Mouse (Mus musculus): ENCODE measurements around the gene Elmsan1. TPM values are rescaled to one million over a fixed set of nuclear protein-coding genes. Genes with fewer than 3 reads are reported as not detected.
A peak's percentile ranks its signal among the peaks of the same experiment; 100 is the strongest.

Elmsan1 gene
- total RNA-seq, 1 experiment from 2014 or later = 15.1 TPM

GRCm38 (mm10) chr12:84154786-84155522 lies 63.7 kb downstream of the Elmsan1 start:
- ATAC-seq (replicated peaks; ENCODE audit: low read depth, poor library complexity, severe bottlenecking) = no peak

DNA sequence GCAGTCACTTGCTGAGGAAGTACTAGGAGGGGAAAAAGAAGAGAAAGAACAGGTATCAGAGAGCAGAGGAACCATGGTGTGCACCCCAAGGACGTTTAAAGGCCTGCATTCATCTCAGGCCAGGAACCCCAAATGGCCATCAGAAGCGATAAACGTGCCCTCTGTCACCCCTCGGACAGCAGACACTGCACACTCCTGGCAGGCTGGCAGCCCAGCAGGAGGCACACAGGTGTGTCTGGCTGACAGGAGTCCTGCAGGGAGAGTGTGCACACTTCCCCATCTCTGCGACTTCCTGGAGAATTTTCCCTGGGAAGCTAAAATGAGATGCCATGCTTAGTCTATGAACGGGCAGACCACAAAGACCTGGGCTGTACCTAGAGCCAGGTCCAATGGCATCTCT lies 65.3 kb downstream of the Elmsan1 start:
- ATAC-seq (replicated peaks; ENCODE audit: low read depth, poor library complexity, severe bottlenecking) = no peak

GRCm38 (mm10) chr12:84152352-84153190 lies 66.1 kb downstream of the Elmsan1 start:
- no peak for ATAC-seq (replicated peaks; ENCODE audit: low read depth, poor library complexity, severe bottlenecking)

GRCm38 (mm10) chr12:84151911-84152310 lies 66.8 kb downstream of the Elmsan1 start:
- ATAC-seq (replicated peaks; ENCODE audit: low read depth, poor library complexity, severe bottlenecking) = no peak

GRCm38 (mm10) chr12:84150976-84151375 lies 67.7 kb downstream of the Elmsan1 start:
- ATAC-seq (replicated peaks; ENCODE audit: low read depth, poor library complexity, severe bottlenecking) = peak; percentile 40

DNA sequence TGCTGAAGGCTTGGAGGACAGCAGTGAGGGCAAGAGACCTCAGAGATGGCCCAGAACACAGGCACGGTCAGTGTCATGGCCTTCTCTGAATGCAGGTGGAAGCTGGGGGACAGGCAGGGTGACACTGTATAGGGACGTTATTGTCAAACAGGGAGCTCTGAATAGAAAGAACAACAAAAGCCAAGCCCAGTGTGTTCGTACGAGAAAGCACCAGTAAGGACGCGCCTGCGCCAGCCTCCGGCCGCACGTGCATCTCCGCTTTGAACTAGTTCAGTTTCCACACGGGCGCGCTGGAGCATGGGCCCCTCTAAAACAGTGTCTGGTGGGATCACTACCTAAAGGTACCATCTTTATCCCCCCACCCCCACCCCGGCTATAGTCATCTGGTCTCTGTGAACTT lies 68.7 kb downstream of the Elmsan1 start:
- no peak for ATAC-seq (replicated peaks; ENCODE audit: low read depth, poor library complexity, severe bottlenecking)

DNA sequence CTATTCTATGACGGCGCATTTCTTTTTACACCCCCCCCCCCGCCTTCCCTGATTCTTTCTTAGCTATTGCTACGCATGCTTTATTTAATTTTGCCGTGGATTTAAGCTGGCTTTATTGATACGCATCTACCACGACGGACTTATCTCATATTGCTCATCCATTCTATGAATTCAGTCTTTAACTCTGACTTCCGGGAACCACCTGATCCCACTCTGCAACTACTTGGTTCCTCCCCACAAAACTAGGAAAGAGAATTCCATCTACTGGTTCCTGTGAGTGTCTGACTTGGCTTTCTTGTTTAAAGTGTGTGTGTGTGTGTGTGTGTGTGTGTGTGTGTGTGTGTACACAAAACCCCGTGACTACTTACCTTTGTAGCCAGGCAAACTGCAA lies 70.1 kb downstream of the Elmsan1 start:
- ATAC-seq (replicated peaks; ENCODE audit: low read depth, poor library complexity, severe bottlenecking) = no peak

DNA sequence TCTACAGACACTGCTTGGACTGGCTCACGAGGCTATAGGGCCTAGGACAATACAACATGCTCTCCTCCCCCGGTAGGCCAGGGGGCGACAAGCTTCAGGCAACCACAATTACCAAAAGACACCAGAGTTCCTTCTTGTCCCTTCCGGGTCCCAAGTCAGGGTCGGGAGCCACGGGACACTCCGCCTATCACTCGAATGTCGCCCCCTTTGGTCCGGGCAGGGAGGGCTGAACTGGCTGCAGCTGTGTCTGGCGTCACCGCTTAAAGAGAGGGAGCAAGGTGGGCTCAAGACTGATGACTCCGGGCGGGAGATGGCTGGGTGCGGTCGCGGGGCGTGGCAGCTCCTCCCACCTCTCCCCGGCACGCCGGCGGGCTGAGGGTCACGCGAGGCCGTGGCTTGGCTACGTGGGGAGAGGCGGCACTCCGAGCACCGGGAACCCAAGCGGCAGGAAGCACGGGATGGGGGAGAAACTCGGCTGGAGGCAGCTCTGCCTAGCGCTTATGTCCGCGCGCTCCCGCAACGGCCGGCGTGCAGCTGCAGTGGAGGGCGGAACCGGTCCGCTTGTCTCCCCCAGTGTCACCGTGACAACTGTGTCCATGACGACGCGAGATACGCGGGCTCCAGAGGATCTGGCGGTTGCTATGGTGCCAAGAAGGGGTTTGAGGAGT lies 70.6 kb downstream of the Elmsan1 start, which contains the start of gene Pnma1:
Gene Pnma1 (minus strand): TSS at position 536 of the 668 bp plus-strand sequence.
- peak; percentile 73 for ATAC-seq (replicated peaks; ENCODE audit: low read depth, poor library complexity, severe bottlenecking)

GRCm38 (mm10) chr12:84142281-84143050 lies 76.2 kb downstream of the Elmsan1 start:
- ATAC-seq (replicated peaks; ENCODE audit: low read depth, poor library complexity, severe bottlenecking) = no peak

DNA sequence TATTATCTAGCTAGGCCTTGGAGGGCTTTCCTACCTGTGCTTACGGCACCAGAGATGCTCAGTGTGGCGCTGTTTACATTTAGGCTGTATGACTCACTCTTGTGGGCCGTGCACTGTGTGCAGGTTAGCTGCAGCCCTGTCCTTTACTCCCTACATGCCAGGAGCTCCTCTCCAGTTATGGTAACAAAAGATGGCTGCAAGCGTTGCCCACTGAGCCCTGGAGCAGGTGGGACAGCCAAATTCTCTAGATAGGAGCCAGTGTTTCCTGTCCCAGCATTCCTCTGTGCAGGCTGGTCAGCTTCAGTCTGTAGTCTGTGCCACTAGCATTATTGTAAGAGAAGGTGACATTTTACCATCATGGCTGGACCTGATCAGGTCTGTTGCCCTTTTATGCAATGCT lies 77.4 kb downstream of the Elmsan1 start:
- no peak for ATAC-seq (replicated peaks; ENCODE audit: low read depth, poor library complexity, severe bottlenecking)

DNA sequence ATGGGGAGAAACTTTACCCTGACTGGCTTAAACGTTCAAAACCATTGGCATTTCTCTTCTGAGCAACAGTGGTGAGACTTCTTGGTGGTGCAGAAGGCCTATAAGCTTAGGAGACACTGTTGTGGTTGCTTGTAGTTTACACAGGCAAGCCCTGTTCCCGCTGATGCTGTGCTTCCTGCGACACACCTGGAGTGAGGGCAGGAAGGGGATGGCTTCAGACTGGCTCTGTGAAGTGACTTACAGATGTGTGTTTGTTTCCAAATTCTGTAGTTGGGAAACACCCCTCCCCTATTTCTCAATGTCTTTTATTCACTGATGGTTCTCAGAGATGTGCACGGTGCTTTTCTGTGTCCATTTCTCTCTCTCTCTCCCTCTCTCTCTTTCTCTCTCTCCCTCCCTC lies 78.5 kb downstream of the Elmsan1 start:
- no peak for ATAC-seq (replicated peaks; ENCODE audit: low read depth, poor library complexity, severe bottlenecking)

- no peak for ATAC-seq (replicated peaks; ENCODE audit: low read depth, poor library complexity, severe bottlenecking)
Observed at GRCm38 (mm10) chr12:84137131-84137530, 81.5 kb downstream of the Elmsan1 start.

GRCm38 (mm10) chr12:84132265-84132664 lies 86.4 kb downstream of the Elmsan1 start:
- no peak for ATAC-seq (replicated peaks; ENCODE audit: low read depth, poor library complexity, severe bottlenecking)

- ATAC-seq (replicated peaks; ENCODE audit: low read depth, poor library complexity, severe bottlenecking) = peak; percentile 83
Observed at GRCm38 (mm10) chr12:84129931-84130330, 88.8 kb downstream of the Elmsan1 start.

GRCm38 (mm10) chr12:84128576-84128975 lies 90.1 kb downstream of the Elmsan1 start:
- ATAC-seq (replicated peaks; ENCODE audit: low read depth, poor library complexity, severe bottlenecking) = no peak

DNA sequence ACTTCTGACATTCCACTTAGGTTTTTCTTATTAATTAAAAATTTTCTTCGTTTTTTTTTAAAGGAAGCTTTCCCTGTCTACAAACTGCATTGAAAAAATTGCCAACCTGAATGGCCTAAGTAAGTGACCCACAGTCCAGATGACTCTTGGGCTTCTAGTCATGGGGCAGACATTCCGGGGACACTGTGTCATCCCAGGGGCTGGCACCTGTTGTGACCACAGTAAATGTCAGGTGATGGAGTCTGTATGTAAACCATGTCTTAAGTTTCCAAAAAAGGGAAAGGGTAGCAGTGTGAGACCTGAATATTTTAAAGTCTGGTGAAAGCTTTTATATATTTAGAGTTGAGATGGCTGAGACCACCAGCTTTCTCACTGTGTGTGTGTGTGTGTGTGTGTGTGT lies 91.8 kb downstream of the Elmsan1 start:
- no peak for ATAC-seq (replicated peaks; ENCODE audit: low read depth, poor library complexity, severe bottlenecking)

GRCm38 (mm10) chr12:84125892-84126291 lies 92.8 kb downstream of the Elmsan1 start:
- ATAC-seq (replicated peaks; ENCODE audit: low read depth, poor library complexity, severe bottlenecking) = no peak

DNA sequence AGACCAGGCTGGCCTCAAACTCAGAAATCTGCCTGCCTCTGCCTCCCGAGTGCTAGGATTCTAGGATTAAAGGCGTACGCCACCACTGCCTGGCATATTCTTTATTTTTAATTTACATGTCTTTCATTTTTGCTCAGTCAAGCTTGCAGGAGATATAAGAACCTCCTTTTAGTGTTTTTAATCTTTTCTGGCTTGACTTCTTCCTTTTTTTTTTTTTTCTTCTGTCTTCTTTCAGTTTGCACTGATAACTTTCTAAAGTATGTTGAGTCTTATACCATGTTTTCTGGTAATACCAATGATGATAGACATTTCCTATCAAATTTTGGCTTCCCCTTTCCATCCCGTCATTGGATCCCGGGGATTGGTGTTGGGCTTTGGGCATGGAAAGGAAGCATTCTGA lies 99.1 kb downstream of the Elmsan1 start:
- no peak for ATAC-seq (replicated peaks; ENCODE audit: low read depth, poor library complexity, severe bottlenecking)

DNA sequence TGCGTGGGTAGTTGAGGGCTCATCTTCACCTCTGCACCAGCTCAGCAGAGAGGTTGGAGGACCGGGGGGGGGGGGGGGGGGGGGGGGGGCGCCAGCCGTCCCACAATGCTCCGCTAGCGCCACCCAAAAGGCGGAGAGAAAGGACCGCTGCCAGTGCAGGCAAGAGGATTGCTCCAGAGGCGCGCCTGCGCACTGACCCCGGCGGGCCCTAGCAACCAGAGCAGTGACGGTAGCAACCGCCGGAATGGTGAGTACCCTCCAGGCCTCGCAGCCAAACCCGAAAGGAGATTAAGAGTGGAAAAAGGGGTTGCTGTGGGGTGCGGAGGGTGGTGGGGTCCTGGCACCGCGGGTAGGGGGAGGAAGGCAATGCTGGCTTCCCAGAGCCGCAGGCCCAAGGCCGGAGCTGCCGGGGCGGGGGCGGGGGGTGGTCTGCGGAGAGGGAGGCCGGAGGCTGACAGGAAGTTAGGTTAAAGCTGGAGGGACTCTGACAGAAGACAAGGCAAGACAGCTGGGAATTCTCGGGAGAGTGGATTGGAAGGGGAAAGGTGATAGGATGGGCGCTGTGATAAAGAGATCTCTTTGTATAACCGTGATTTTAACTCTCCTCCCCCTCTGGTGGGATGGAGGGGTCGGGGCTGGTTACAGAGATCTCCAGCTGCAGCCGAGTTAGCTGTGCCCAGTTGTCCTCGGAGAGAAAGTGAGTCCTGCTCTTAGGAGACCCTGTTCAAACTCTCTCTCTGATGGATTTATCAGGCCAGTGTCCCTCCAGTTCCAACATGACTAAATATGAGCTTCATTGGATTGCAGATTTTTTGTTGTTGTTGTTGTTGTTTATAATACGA lies 104.3 kb downstream of the Elmsan1 start, which contains the start of gene Dnal1:
Gene Dnal1 (plus strand): TSS at position 214 of the 842 bp plus-strand sequence.
- ATAC-seq (replicated peaks; ENCODE audit: low read depth, poor library complexity, severe bottlenecking) = peak; percentile 100
